Mouse (Mus musculus): ENCODE measurements around the gene Cd320. TPM values are rescaled to one million over a fixed set of nuclear protein-coding genes. Genes with fewer than 3 reads are reported as not detected.
"Not testable (repeated sequence)": the region's sequence is repeated elsewhere in the genome, so short reads cannot be mapped to it uniquely, and the experiment has no call there.

The Cd320 gene
- polyA plus RNA-seq, 1 experiment from 2014 or later, result 49.2 TPM

DNA sequence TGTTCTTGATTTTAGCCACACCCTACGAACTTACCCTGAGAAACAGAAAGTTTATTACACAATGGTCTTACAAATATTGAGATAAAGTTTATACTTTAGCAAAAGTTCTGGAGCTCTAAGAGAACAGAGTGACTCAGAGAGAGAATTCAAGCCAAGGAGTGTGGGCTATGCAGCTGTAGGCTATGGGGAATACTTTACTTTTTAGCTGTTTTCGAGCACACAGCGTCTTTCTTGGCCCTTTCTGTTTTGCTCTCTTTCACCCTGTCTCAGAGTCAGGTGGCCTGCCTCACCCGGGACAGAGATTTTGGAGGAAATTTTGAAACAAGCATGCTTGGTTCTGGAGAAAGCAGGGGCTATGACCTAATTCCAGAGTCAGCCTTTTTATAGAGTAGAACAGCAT is 55.3 kb downstream of the Cd320 start:
- H3K9ac ChIP-seq (ENCODE audit: low read length); H3K9me3 ChIP-seq (ENCODE audit: control insufficient read depth, low read length); H3K27me3 ChIP-seq (ENCODE audit: control insufficient read depth, insufficient read depth, low read length); H3K4me1 ChIP-seq (ENCODE audit: control insufficient read depth in 2 of 2, insufficient read depth in 2 of 2, low read length in 2 of 2); H3K27ac ChIP-seq (replicated peaks in 1 of 2; ENCODE audit: control insufficient read depth in 1 of 2, insufficient read depth in 1 of 2, low read depth in 2 of 2, low read length in 2 of 2); ATAC-seq (ENCODE audit: insufficient number of reproducible peaks, insufficient read depth, low FRiP score, low read depth); H3K4me3 ChIP-seq (ENCODE audit: control insufficient read depth in 1 of 2, insufficient read depth in 1 of 2, low read depth in 1 of 2, low read length in 2 of 2); H3K36me3 ChIP-seq (ENCODE audit: control insufficient read depth, insufficient read depth, low read length); H3K4me2 ChIP-seq (ENCODE audit: low read length): not testable (repeated sequence)
- 76% methylated on average over 4 of the region's 4 CpGs for WGBS

Small RNA genes lying within 50 kb of the gene (microRNA-seq; reads per million reads assigned to microRNA genes)
- not detected for gene Gm27740

Other genes starting within 250 kb of the Cd320 start
- 48.4 and 51.5 TPM in 2 replicates for gene Zfp414, start 214.0 kb upstream of the Cd320 start, polyA plus RNA-seq (2014; fragmentation: Nextera tagmentation; extraction: Ambion mirVana)
- gene Pram1, start 205.0 kb upstream of the Cd320 start, polyA plus RNA-seq (2014; fragmentation: Nextera tagmentation; extraction: Ambion mirVana), result 0.49 and 0.69 TPM in 2 replicates
- gene Hnrnpm, start 156.2 kb upstream of the Cd320 start, polyA plus RNA-seq (2014; fragmentation: Nextera tagmentation; extraction: Ambion mirVana), result 185 and 197 TPM in 2 replicates
- gene March2, start 124.4 kb upstream of the Cd320 start, polyA plus RNA-seq (2014; fragmentation: Nextera tagmentation; extraction: Ambion mirVana), result 71.0 and 85.3 TPM in 2 replicates
- 300 and 314 TPM in 2 replicates for gene Rab11b, start 82.6 kb upstream of the Cd320 start, polyA plus RNA-seq (2014; fragmentation: Nextera tagmentation; extraction: Ambion mirVana)
- gene Angptl4, start 61.3 kb upstream of the Cd320 start, polyA plus RNA-seq (2014; fragmentation: Nextera tagmentation; extraction: Ambion mirVana), result 13.5 and 16.4 TPM in 2 replicates
- 53.8 and 54.2 TPM in 2 replicates for gene Kank3, start 32.6 kb upstream of the Cd320 start, polyA plus RNA-seq (2014; fragmentation: Nextera tagmentation; extraction: Ambion mirVana)
- gene Rps28, start 18.5 kb upstream of the Cd320 start, polyA plus RNA-seq (2014; fragmentation: Nextera tagmentation; extraction: Ambion mirVana), result 653 and 768 TPM in 2 replicates
- gene Ndufa7, start 18.5 kb upstream of the Cd320 start, polyA plus RNA-seq (2014; fragmentation: Nextera tagmentation; extraction: Ambion mirVana), result 628 and 707 TPM in 2 replicates
- gene Gm7029, start 30.7 kb downstream of the Cd320 start, polyA plus RNA-seq (2014; fragmentation: Nextera tagmentation; extraction: Ambion mirVana), result not detected in 2 replicates
- gene Kifc1, start 47.6 kb downstream of the Cd320 start, polyA plus RNA-seq (2014; fragmentation: Nextera tagmentation; extraction: Ambion mirVana), result 4.5 and 5.4 TPM in 2 replicates
- 0.26 and 0.35 TPM in 2 replicates for gene Platr17, start 62.0 kb downstream of the Cd320 start, polyA plus RNA-seq (2014; fragmentation: Nextera tagmentation; extraction: Ambion mirVana)
- 24.5 and 27.2 TPM in 2 replicates for gene Daxx, start 66.3 kb downstream of the Cd320 start, polyA plus RNA-seq (2014; fragmentation: Nextera tagmentation; extraction: Ambion mirVana)
- 44.9 and 47.1 TPM in 2 replicates for gene Tapbp, start 72.8 kb downstream of the Cd320 start, polyA plus RNA-seq (2014; fragmentation: Nextera tagmentation; extraction: Ambion mirVana)
- 4.5 and 8.9 TPM in 2 replicates for gene Zbtb22, start 72.8 kb downstream of the Cd320 start, polyA plus RNA-seq (2014; fragmentation: Nextera tagmentation; extraction: Ambion mirVana)
- 30.3 and 38.9 TPM in 2 replicates for gene Rgl2, start 86.5 kb downstream of the Cd320 start, polyA plus RNA-seq (2014; fragmentation: Nextera tagmentation; extraction: Ambion mirVana)
- 110 TPM in 2 replicates for gene Pfdn6, start 97.3 kb downstream of the Cd320 start, polyA plus RNA-seq (2014; fragmentation: Nextera tagmentation; extraction: Ambion mirVana)
- 14.7 and 15.5 TPM in 2 replicates for gene Wdr46, start 97.6 kb downstream of the Cd320 start, polyA plus RNA-seq (2014; fragmentation: Nextera tagmentation; extraction: Ambion mirVana)
- gene B3galt4, start 108.4 kb downstream of the Cd320 start, polyA plus RNA-seq (2014; fragmentation: Nextera tagmentation; extraction: Ambion mirVana), result 3.8 and 4.6 TPM in 2 replicates
- 27.6 and 30.6 TPM in 2 replicates for gene Vps52, start 112.7 kb downstream of the Cd320 start, polyA plus RNA-seq (2014; fragmentation: Nextera tagmentation; extraction: Ambion mirVana)
- gene Rps18, start 112.9 kb downstream of the Cd320 start, polyA plus RNA-seq (2014; fragmentation: Nextera tagmentation; extraction: Ambion mirVana), result 1,085 and 1,186 TPM in 2 replicates
- 32.3 and 37.8 TPM in 2 replicates for gene H2-K1, start 157.3 kb downstream of the Cd320 start, polyA plus RNA-seq (2014; fragmentation: Nextera tagmentation; extraction: Ambion mirVana)
- 5.4 and 7.4 TPM in 2 replicates for gene Ring1, start 181.6 kb downstream of the Cd320 start, polyA plus RNA-seq (2014; fragmentation: Nextera tagmentation; extraction: Ambion mirVana)
- gene H2-Ke6, start 185.0 kb downstream of the Cd320 start, polyA plus RNA-seq (2014; fragmentation: Nextera tagmentation; extraction: Ambion mirVana), result 46.8 and 57.7 TPM in 2 replicates
- gene Slc39a7, start 188.6 kb downstream of the Cd320 start, polyA plus RNA-seq (2014; fragmentation: Nextera tagmentation; extraction: Ambion mirVana), result 48.0 and 53.2 TPM in 2 replicates
- 14.2 and 16.4 TPM in 2 replicates for gene Rxrb, start 188.7 kb downstream of the Cd320 start, polyA plus RNA-seq (2014; fragmentation: Nextera tagmentation; extraction: Ambion mirVana)
- gene Col11a2, start 196.3 kb downstream of the Cd320 start, polyA plus RNA-seq (2014; fragmentation: Nextera tagmentation; extraction: Ambion mirVana), result 0.32 and 0.51 TPM in 2 replicates
- gene H2-Oa, start 249.2 kb downstream of the Cd320 start, polyA plus RNA-seq (2014; fragmentation: Nextera tagmentation; extraction: Ambion mirVana), result 0.78 TPM in 1 of 2 replicates, not detected in the other

Measured in heart, embryonic 14.5 days (tissue).